Mouse (Mus musculus): ENCODE measurements around the gene Ppp3ca. TPM values are rescaled to one million over a fixed set of nuclear protein-coding genes. Genes with fewer than 3 reads are reported as not detected.

Ppp3ca gene
- total and polyA plus RNA-seq, 2 experiments from 2014 or later = 159 to 184 TPM

GRCm38 (mm10) chr3:136679903-136680491, 10.1 kb downstream of the Ppp3ca start:
- Histone ChIP-seq H3K9ac (replicated peaks; ENCODE audit: low read length, poor library complexity, severe bottlenecking) (no peak overlapping the region), H3K9me3 (ENCODE audit: low read length) (no peaks in the 10 kb centered on the region), H3K4me3 (ENCODE audit: low read depth, low read length) (no peak overlapping the region), H3K27me3 (ENCODE audit: insufficient read depth, low read length) (no peaks in the 10 kb centered on the region), H3K36me3 (ENCODE audit: insufficient read depth, low read length) (no peaks in the 10 kb centered on the region), H3K27ac (ENCODE audit: low read depth, low read length) (no peak overlapping the region), H3K4me1 (ENCODE audit: insufficient read depth, low read length) (peaks cover 18% of the 10 kb centered on the region), H3K4me2 (ENCODE audit: low read depth, low read length, poor library complexity, severe bottlenecking) (no peak overlapping the region)
- no peak for TF ChIP-seq CTCF (IDR thresholded peaks at IDR 0.05)
- ATAC-seq (ENCODE audit: low FRiP score) (no peak), DNase-seq (ENCODE audit: low spot score) (no peak)
- WGBS = 69% methylated on average over 6 of the region's 6 CpGs

GRCm38 (mm10) chr3:136682242-136682641, 12.3 kb downstream of the Ppp3ca start:
- Histone ChIP-seq H3K4me2 (ENCODE audit: low read depth, low read length, poor library complexity, severe bottlenecking) (no peak overlapping the region), H3K27ac (ENCODE audit: low read depth, low read length) (no peak overlapping the region), H3K9me3 (ENCODE audit: low read length) (no peaks in the 10 kb centered on the region), H3K4me3 (ENCODE audit: low read depth, low read length) (no peak overlapping the region), H3K4me1 (ENCODE audit: insufficient read depth, low read length) (peaks cover 20% of the 10 kb centered on the region), H3K27me3 (ENCODE audit: insufficient read depth, low read length) (no peaks in the 10 kb centered on the region), H3K9ac (replicated peaks; ENCODE audit: low read length, poor library complexity, severe bottlenecking) (no peak overlapping the region), H3K36me3 (ENCODE audit: insufficient read depth, low read length) (no peaks in the 10 kb centered on the region; the same call in 1 of the 2 replicates)
- 90% methylated on average over 8 of the region's 8 CpGs for WGBS
- DNase-seq (ENCODE audit: low spot score) = no peak
- TF ChIP-seq CTCF (IDR thresholded peaks at IDR 0.05) = no peak
- no peak for ATAC-seq (ENCODE audit: low FRiP score)

- WGBS = 91% methylated on average over 15 of the region's 15 CpGs
- ATAC-seq (ENCODE audit: low FRiP score) (no peak), DNase-seq (ENCODE audit: low spot score) (no peak)
- Histone ChIP-seq H3K4me3 (ENCODE audit: low read depth, low read length) (no peak overlapping the region), H3K27ac (ENCODE audit: low read depth, low read length) (no peak overlapping the region), H3K4me2 (ENCODE audit: low read depth, low read length, poor library complexity, severe bottlenecking) (no peak overlapping the region), H3K9ac (replicated peaks; ENCODE audit: low read length, poor library complexity, severe bottlenecking) (no peak overlapping the region), H3K27me3 (ENCODE audit: insufficient read depth, low read length) (no peaks in the 10 kb centered on the region), H3K4me1 (ENCODE audit: insufficient read depth, low read length) (peaks cover 19% of the 10 kb centered on the region; the same call in 1 of the 2 replicates), H3K9me3 (ENCODE audit: low read length) (no peaks in the 10 kb centered on the region), H3K36me3 (ENCODE audit: insufficient read depth, low read length) (no peaks in the 10 kb centered on the region; the same call in 1 of the 2 replicates)
- no peak for TF ChIP-seq CTCF (IDR thresholded peaks at IDR 0.05)
Observed at GRCm38 (mm10) chr3:136684191-136684958, 14.5 kb downstream of the Ppp3ca start.

GRCm38 (mm10) chr3:136686429-136686828, 16.5 kb downstream of the Ppp3ca start:
- H3K36me3 ChIP-seq (ENCODE audit: insufficient read depth, low read length) = no peaks in the 10 kb centered on the region; the same call in 1 of the 2 replicates
- no peak overlapping the region for H3K4me2 ChIP-seq (ENCODE audit: low read depth, low read length, poor library complexity, severe bottlenecking)
- no peak overlapping the region for H3K27ac ChIP-seq (ENCODE audit: low read depth, low read length)
- no peak overlapping the region for H3K9ac ChIP-seq (replicated peaks; ENCODE audit: low read length, poor library complexity, severe bottlenecking)
- 89% methylated on average over 8 of the region's 8 CpGs for WGBS
- no peak for TF ChIP-seq CTCF (IDR thresholded peaks at IDR 0.05)
- no peaks in the 10 kb centered on the region for H3K27me3 ChIP-seq (ENCODE audit: insufficient read depth, low read length)
- H3K4me1 ChIP-seq (ENCODE audit: insufficient read depth, low read length) = 0 out of 2 replicates have a peak, but pooled peaks cover 11% of the 10 kb centered on the region
- no peak for DNase-seq (ENCODE audit: low spot score)
- no peak overlapping the region for H3K4me3 ChIP-seq (ENCODE audit: low read depth, low read length)
- no peaks in the 10 kb centered on the region for H3K9me3 ChIP-seq (ENCODE audit: low read length)
- ATAC-seq (ENCODE audit: low FRiP score) = no peak

- no peak overlapping the region for H3K4me3 ChIP-seq (ENCODE audit: low read depth, low read length)
- H3K9me3 ChIP-seq (ENCODE audit: low read length) = no peaks in the 10 kb centered on the region
- no peak overlapping the region for H3K4me2 ChIP-seq (ENCODE audit: low read depth, low read length, poor library complexity, severe bottlenecking)
- 0 out of 2 replicates have a peak, but pooled peaks cover 9% of the 10 kb centered on the region for H3K4me1 ChIP-seq (ENCODE audit: insufficient read depth, low read length)
- no peak overlapping the region for H3K27ac ChIP-seq (ENCODE audit: low read depth, low read length)
- DNase-seq (ENCODE audit: low spot score) (no peak), ATAC-seq (ENCODE audit: low FRiP score) (no peak)
- TF ChIP-seq CTCF (IDR thresholded peaks at IDR 0.05) = no peak
- H3K27me3 ChIP-seq (ENCODE audit: insufficient read depth, low read length) = no peaks in the 10 kb centered on the region
- WGBS = 71% methylated on average over 9 of the region's 9 CpGs
- H3K36me3 ChIP-seq (ENCODE audit: insufficient read depth, low read length) = no peaks in the 10 kb centered on the region; the same call in 1 of the 2 replicates
- H3K9ac ChIP-seq (replicated peaks; ENCODE audit: low read length, poor library complexity, severe bottlenecking) = no peak overlapping the region
Observed at GRCm38 (mm10) chr3:136688101-136688586, 18.2 kb downstream of the Ppp3ca start.

All from midbrain, postnatal 0 days (tissue).